Mouse (Mus musculus): ENCODE results near the gene Cldnd1.

DNA sequence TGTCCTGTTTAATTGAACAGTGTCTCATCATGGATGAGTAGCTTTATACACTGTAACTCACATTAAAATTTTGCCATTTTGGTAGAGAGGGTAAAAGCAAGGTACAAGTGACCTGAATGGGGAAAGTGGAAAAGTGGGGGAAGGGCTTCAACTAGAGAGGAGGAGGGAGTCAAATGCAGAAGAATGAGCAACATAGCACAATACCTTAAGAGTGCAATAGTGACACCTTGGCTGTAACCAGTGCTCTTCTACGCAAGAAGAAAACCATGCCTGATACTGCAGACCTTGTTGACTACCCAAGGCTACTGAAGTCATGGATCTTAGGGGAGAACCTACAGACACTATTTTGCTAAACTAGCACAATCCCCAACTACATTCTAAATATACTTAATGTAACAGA, 30.4 kb upstream of the Cldnd1 start:
- no peak for TF ChIP-seq CTCF (IDR thresholded peaks at IDR 0.05; ENCODE audit: extremely low read depth, insufficient read depth, insufficient read length, insufficient replicate concordance)
- TF ChIP-seq POLR2A (IDR thresholded peaks at IDR 0.05; ENCODE audit: low read depth, low read length) = no peak
